Mouse (Mus musculus): Measurements from ENCODE around the gene Fbxl15.

Gene Fbxl15

GRCm38 (mm10) chr19:46328081-46329030 is at the start of gene Fbxl15:
Fbxl15 (plus strand) TSS chr19:46328184.
- peak; percentile 95 for DNase-seq (ENCODE audit: low read depth, low spot score)

DNA sequence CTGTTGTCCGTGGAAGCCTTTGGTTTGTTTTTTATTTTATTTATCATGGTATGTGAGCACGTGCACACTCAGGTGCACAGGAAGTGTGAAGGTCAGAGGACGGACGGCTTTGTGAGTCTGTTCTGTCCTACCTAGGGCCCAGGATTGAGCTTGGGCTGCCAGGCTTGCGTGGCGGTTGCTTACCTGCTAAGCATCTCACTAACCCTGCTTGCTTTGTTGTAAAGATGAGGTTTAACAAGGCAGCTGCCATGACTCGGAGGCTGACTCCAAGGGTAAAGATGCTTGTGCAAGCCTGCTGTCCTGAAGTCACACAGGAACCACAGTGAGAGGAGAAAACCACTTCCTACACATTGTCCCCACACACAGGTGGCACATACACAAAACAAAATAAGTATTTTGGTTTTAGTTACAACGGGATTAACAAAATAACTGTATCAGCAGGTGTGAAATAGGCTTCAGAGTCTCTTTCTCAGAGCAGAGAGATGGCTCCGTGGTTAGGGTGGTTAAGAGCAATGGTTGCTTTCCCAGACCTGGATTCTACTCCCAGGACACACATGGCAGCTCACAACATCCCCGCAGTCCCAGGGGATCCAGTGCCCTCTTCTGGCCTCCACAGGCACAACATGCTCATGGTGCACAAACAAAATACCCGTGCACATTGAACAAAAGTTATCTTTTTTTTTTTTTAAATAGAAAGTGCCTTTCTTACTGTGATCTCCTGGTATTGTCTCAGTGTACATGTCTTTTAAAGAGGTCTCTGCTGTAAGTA is 45.7 kb upstream of the Fbxl15 start:
- no peak for DNase-seq (ENCODE audit: low read depth, low spot score)

GRCm38 (mm10) chr19:46284686-46285085 is 43.3 kb upstream of the Fbxl15 start:
- no peak for DNase-seq (ENCODE audit: low read depth, low spot score)

DNA sequence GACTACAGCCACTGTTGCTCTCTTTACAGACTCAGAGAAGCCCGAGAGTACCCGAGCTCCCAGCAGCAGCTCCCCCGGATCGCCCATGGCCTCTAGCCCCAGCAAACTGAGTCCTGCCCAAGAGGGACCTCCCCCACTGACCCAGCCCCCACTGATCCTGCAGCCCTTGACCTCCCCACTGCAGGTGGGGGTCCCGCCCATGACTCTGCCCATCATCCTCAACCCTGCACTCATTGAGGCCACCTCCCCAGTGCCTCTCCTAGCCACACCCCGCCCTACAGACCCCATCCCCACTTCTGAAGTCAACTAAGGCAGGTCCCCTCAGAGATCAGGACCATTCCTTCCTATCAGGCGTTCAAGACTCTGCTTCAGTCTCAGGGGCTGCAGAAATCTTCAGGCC is 42.4 kb upstream of the Fbxl15 start:
- DNase-seq (ENCODE audit: low read depth, low spot score), result no peak

- no peak for DNase-seq (ENCODE audit: low read depth, low spot score)
These were observed 41.9 kb upstream of the Fbxl15 start for GRCm38 (mm10) chr19:46286047-46286446.

DNA sequence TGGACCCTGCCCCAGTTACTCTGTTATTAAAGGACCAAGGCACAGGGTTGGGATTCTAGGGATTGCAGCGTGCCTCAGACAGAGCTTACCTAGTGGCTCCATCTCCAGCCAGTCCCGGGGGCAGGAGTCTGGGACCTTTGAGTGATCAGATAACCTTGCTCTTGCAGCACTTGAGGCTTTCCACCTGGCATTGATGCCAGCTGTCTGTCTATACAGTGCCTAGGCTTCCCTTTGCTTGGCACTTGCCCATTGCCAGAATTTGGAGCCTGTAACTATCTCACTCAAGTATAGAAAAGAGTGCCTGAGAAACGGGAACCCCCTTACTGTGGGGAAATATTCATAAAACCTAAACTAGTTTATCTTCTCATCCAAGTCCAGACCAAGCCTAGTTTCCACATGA is 41.1 kb upstream of the Fbxl15 start:
- no peak for DNase-seq (ENCODE audit: low read depth, low spot score)

- DNase-seq (ENCODE audit: low read depth, low spot score), result no peak
These were observed 40.4 kb upstream of the Fbxl15 start for GRCm38 (mm10) chr19:46287566-46287965.

DNA sequence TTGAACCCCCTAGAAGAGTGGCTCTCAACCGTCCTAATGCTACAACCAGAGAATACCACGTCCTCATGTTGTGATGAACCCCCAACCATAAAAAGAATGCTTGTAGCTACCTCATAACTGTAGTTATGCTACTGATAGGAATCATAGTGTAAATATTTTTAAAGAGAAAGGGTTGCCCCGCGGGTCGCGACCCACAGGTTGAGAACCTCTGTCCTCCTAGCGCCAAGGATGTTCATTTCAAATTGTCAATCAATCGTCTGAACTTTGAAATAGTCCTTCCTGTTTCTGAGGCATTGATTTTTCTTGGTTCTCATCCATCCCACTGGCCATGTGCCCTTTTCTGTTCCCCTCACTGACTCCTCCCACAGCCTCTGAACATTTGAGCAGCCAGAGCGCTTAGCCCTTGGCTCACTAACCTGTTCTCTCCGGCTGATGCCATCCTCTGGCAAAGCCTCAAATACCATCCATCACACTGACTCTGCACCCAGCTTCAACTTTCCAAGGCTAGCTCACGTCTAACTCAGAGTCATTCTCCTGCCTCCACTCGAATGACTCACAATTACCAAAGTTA is 37.4 kb upstream of the Fbxl15 start:
- no peak for DNase-seq (ENCODE audit: low read depth, low spot score)

- no peak for DNase-seq (ENCODE audit: low read depth, low spot score)
These were observed 31.0 kb upstream of the Fbxl15 start for GRCm38 (mm10) chr19:46296938-46297337.

- DNase-seq (ENCODE audit: low read depth, low spot score), result no peak
These were observed 27.5 kb upstream of the Fbxl15 start for GRCm38 (mm10) chr19:46300294-46301045.

DNA sequence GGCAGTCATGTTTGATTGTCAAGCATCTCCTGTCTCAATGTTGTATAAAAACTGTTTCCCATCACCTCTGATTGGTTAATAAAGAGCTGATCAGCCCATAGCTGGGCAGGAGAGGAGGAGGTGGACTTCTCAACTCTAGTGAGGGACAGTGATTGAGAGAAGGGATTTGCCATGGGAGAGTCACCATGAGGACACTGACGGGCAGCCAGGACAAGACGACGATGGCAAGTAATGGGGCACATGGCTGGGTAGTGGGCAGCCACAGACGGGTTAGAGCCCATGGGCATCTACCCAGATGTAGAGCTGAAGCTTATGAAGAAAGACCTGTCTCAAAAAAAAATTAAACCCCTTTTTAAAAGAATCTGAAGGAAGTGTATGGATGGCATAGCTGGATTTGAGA is 25.4 kb upstream of the Fbxl15 start:
- DNase-seq (ENCODE audit: low read depth, low spot score), result no peak

DNA sequence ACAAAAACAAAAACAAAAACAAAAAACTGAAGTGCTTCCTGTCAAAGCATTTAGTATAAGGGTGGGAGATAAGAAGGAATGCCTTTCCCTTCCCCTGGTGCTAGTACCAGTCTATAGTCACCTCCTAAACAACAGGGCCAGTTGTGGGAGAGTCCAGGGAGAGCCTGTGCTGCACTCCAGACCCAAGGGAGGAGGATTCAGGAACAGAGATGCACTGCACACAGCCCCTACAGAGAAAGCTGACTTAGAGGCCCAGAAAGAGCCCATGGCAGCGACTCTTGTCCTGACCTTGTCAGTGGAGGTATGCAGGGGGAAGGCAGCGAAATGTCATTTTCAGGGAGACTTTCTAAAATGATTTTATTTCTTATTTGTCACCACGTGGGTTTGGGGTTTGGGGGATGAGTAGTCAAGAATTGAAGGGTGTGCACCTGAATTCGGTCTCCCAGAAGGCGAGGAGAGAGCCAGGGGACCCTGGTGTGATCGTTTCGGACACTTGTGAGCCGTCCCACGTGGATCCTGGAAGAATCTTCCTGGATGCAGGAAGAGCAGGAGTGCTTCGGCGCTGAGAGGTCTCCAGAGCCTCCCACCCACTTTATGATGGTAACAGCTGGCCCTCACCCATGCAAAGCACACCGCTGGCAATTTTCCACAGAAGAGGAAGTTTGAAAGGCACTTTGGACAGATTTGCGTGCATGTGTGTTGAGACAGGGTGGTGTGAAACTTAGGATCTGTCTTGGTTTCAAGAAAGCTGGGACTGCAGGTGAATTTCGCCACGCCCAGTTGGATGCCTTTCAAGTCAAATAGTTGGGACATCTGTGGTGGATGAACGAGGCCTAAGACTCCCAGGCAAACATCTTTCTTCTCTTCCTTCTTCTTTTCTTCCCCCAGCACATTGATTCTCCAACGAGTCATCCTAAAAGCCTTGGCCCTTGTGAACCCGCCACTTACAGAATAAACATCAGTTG is 24.5 kb upstream of the Fbxl15 start:
- DNase-seq (ENCODE audit: low read depth, low spot score), result no peak

DNA sequence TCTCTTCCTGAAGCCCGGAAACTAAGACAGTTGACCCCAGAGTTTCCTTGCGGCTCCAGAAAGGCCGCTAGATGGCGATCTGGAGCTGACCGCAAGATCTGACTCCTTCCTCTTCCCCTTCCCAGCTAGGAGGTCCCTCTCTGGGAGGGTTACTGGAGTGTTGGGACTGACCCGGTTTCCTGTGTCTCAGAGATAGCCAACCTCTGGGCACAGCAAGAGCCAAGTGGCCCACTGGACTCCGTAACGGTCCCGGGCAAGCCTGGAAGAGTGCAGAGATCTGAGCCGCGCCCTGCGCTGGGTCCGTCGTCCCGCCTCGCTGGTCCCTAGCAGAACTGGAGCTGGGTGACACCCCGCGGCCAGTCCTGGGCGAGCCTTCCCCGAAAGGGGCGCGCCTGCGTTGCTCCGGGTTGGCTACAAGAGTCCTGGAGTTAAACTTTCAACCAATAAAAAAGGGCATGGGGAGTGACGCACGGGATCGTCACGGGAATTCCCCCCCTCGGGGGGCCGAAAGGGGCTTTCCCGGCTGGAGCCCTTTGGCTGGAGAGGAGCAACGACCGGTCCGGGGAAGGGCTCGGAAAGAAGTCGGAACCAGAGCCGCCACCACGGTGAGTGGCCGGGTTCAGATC is 23.7 kb upstream of the Fbxl15 start, which contains the start of gene Nfkb2:
Nfkb2 (plus strand) TSS at position 105 of the 626 bp plus-strand sequence.
- DNase-seq (ENCODE audit: low read depth, low spot score), result peak; percentile 96

GRCm38 (mm10) chr19:46304908-46305333 is 23.1 kb upstream of the Fbxl15 start:
- no peak for DNase-seq (ENCODE audit: low read depth, low spot score)

- DNase-seq (ENCODE audit: low read depth, low spot score), result peak; percentile 96
These were observed 22.3 kb upstream of the Fbxl15 start for GRCm38 (mm10) chr19:46305432-46306267.

GRCm38 (mm10) chr19:46306268-46306610 is 21.7 kb upstream of the Fbxl15 start:
- DNase-seq (ENCODE audit: low read depth, low spot score), result no peak

DNA sequence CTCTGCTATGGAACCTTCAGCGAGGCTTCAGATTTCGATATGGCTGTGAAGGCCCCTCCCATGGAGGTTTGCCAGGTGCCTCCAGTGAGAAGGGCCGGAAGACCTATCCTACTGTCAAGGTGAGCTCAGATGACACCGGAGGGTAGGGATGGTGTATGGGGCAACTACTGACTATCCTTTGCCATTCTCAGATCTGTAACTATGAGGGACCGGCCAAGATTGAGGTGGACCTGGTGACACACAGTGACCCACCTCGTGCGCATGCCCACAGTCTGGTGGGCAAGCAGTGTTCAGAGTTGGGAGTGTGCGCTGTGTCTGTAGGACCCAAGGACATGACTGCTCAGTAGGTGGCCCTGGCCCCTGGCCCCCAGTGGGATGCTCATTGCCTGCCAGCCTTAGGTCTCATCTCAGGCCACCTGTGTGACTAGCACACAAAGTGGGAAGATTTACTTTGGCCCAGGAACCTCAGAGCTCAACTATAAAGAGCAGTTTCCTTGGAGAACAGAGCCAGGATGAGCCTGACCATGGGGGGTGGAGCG is 21.2 kb upstream of the Fbxl15 start:
- peak; percentile 10 for DNase-seq (ENCODE audit: low read depth, low spot score)

DNA sequence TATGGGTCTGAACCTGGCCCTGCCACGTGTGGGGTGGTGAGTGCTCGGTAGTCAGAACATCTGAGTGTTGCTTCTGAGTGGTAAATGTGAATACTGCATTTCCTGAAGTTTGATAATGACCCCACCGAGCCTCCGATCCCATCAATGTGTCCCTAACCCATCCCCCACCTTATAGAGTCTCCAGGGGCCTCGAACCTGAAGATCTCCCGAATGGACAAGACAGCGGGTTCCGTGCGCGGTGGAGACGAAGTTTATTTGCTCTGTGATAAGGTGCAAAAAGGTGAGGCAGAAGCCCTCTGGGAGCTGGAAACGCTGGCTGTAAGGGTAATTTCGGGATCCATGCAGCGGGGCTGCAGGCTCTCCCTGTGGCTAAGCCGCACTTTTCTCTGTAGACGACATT is 20.2 kb upstream of the Fbxl15 start:
- DNase-seq (ENCODE audit: low read depth, low spot score), result no peak

DNA sequence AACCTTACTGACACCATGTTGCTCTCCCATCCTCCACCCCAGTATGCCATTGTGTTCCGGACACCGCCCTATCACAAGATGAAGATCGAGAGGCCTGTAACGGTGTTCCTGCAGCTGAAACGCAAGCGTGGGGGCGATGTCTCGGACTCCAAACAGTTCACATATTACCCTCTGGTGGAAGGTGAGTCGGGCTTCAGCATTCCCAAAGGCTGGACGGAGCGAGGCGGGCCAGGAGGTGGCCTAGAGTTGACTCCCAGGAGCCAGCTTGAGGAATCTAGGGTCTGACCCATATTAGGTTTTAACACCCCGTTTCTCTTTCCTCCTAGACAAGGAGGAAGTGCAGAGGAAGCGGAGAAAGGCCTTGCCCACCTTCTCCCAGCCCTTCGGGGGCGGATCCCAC is 19.7 kb upstream of the Fbxl15 start:
- no peak for DNase-seq (ENCODE audit: low read depth, low spot score)
